Mouse (Mus musculus) E14TG2a.4 (cell line): ENCODE measurements around the gene Rnasek.

Experiments used
- H3K27me3 ChIP-seq: 2 replicates; pipeline ENCODE4 v1.6.1; 2014; ENCODE audit warnings: low read length, control low read depth; ENCODE audit not compliant: insufficient read depth
- H3K36me3 ChIP-seq: 2 replicates; pipeline ENCODE4 v1.6.1; 2014; ENCODE audit warnings: low read length, control low read depth; ENCODE audit not compliant: insufficient read depth
- H3K4me1 ChIP-seq: replicated peaks from 2 replicates; pipeline ENCODE4 v1.6.1; 2014; ENCODE audit warnings: low read depth, low read length, control low read depth
- H3K4me3 ChIP-seq: replicated peaks from 2 replicates; pipeline ENCODE4 v1.5.1; 2014; ENCODE audit warnings: mild to moderate bottlenecking, low read length
- H3K9me3 ChIP-seq: 2 replicates; pipeline ENCODE4 v1.6.1; 2014; ENCODE audit warnings: low read length, control low read depth
- CTCF ChIP-seq: conservative IDR thresholded peaks from 2 replicates; pipeline ENCODE4 v1.5.1; 2014; ENCODE audit warnings: low read length
- NANOG ChIP-seq: IDR thresholded peaks from 2 replicates; pipeline ENCODE4 v1.6.1; 2014; ENCODE audit warnings: borderline replicate concordance, low read length, mixed read lengths
- POU5F1 ChIP-seq: IDR thresholded peaks from 2 replicates; pipeline ENCODE4 v1.6.1; 2014; ENCODE audit warnings: low read length, borderline replicate concordance

The Rnasek gene

DNA sequence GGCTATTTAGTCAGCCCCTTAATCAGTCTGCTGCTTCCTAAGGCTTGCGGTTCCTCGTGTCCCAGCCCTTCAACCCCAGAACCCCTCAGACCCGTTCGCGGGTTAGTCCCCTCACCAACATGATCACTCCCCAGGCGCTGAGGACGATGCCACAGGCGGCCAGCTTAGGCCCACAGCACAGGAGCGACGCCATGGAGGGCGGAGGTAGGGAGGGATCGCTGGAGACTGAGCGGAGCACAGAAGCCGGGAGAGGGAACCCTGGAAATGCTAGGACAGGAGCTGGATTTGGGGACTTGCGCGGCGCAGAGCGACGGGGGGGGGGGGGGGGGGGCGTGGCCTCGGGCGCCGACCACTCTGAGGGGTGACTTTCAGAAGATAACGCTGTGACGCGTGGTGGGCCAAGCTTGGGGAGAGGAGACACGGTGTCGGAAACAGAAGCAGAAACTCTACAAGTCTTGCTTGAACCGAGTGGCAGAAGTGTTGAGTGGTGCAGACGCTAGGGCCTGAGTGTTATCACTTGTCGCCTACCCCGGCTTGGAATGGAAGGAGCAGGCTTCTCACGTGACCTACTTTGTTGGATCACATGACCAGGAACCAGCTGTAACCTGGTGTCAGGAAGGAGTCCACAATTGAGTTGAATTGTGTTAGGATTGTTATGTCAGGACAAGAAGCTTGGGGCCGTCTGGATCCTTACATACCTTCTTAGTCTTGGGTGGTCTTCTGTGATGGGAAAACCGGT, at the start of gene Rnasek, which contains the start of gene Gm21988:
Gene Rnasek (minus strand): TSS at position 302 of the 739 bp plus-strand sequence.
Gene Gm21988 (minus strand): TSS at position 290 of the 739 bp plus-strand sequence.
- Histone ChIP-seq H3K27me3 (no peaks in the 10 kb centered on the region), H3K36me3 (peaks cover 22% of the 10 kb centered on the region)
- TF ChIP-seq POU5F1 (no peak), NANOG (no peak), CTCF (no peak)

DNA sequence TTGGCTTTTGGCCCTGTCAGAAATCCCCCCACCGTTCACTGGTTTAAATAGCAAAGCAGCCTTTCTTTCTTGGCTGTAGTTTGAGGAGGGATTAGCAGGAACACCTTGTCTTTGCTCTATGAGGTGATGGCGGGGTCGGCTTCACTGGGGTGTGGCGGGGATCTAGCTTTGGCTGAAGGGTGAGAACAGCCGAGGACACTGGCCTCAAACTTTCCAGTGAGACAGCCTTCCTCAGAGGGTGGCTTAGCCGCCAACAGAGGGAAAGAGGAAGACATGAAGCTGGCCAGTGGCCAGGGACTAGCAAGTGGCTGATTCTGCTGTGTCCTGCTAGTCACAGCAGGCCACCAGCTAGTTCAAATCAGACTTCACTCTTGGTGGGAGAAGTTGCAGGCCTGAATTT, 49.6 kb upstream of the Rnasek start:
- Histone ChIP-seq H3K9me3 (no peaks in the 10 kb centered on the region), H3K4me1 (peaks cover 22% of the 10 kb centered on the region), H3K36me3 (no peaks in the 10 kb centered on the region), H3K27me3 (no peaks in the 10 kb centered on the region), H3K4me3 (no peak overlapping the region)
- TF ChIP-seq NANOG (no peak), CTCF (no peak), POU5F1 (no peak)

More for the DNA sequence above, at the start of gene Rnasek, which contains the start of gene Gm21988:
- H3K4me1 ChIP-seq = peaks cover 55% of the 10 kb centered on the region
- peak within 1 kb of the TSS; percentile 99 for H3K4me3 ChIP-seq
- H3K9me3 ChIP-seq = no peaks in the 10 kb centered on the region

DNA sequence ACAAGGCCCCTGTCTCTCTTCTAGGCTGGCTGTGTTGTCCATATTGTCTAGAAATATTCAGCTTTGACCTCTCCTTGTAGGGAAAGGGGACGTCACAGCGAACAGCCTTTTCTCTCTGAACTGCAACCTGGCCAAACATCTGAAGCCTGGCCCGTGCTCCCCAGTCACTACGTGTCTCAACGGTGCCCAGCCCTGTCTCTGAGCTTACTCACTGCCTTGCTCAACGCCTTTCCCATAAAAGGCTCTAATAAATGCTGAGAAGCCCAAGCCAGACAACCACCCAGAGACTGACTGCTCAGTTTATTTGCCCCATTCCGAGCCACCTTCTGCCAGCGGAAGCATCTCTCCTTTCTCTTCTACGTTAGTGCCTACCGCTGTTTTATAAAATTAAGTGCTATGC, 48.5 kb upstream of the Rnasek start:
- Histone ChIP-seq H3K4me3 (no peak overlapping the region), H3K36me3 (no peaks in the 10 kb centered on the region), H3K9me3 (no peaks in the 10 kb centered on the region), H3K27me3 (no peaks in the 10 kb centered on the region), H3K4me1 (peaks cover 25% of the 10 kb centered on the region)
- TF ChIP-seq NANOG (no peak), POU5F1 (no peak), CTCF (no peak)

DNA sequence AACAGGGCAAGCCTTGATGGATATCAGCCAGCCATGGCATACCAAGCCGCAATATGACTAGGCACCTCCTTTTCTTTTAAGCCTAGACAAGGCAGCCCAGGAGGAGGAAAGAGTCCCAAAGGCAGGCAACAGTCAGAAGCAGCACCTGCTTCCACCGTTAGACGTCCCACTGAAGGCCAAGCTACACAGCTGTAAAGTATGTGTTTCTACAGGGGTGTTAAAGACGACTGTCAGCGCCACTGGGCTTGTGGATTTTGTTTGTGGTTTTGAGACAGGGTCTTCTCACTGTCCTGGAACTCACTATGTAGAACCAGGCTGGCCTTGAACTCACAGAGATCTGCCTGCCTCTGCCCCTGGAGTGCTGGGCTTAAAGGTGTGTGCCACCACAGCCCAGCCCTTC, 46.0 kb upstream of the Rnasek start:
- TF ChIP-seq POU5F1 = no peak
- TF ChIP-seq CTCF = no peak
- no peak for TF ChIP-seq NANOG
- Histone ChIP-seq H3K4me1 (peaks cover 17% of the 10 kb centered on the region), H3K4me3 (no peak overlapping the region), H3K9me3 (no peaks in the 10 kb centered on the region), H3K36me3 (no peaks in the 10 kb centered on the region), H3K27me3 (no peaks in the 10 kb centered on the region)

DNA sequence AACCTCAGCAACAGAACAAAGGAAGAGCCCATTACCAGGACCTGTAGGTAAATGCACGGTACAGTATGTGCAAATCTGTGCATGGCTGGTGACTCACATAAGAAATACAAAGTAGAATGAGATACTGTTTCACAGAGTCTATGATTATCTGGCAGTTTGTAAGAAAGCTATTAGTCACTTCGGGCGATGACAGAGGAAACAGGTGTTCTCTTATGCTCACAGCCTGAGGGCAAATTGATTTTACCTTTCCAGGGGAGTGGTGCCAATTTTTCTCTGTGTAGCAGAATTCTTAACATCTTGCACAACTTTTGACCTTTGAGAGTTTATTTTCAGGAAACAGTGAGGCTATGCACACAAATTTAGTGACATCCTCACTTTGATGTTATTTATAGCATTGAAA, 45.1 kb upstream of the Rnasek start:
- Histone ChIP-seq H3K36me3 (no peaks in the 10 kb centered on the region), H3K9me3 (no peaks in the 10 kb centered on the region), H3K4me3 (no peak overlapping the region), H3K4me1 (peaks cover 10% of the 10 kb centered on the region), H3K27me3 (no peaks in the 10 kb centered on the region)
- TF ChIP-seq NANOG (no peak), CTCF (no peak), POU5F1 (no peak)

DNA sequence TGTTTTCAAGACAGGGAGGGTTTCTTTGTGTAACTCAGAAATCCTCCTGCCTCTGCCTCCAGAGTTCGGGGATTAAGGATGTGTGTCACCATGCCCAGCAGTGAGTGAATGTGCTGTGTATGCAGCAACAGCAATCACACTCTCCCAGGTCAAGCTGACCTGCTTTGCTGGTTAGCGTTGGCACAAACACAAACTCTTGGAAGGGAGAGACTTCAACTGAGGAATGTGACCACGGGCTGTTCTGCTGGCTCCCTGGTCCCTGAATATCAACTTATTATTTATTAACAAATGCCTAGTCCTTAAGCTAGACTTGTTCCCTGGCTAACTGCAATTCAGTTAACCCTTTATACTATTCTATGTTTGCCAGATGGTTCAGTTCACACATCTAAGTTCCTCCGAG, 44.0 kb upstream of the Rnasek start:
- H3K9me3 ChIP-seq = no peaks in the 10 kb centered on the region

DNA sequence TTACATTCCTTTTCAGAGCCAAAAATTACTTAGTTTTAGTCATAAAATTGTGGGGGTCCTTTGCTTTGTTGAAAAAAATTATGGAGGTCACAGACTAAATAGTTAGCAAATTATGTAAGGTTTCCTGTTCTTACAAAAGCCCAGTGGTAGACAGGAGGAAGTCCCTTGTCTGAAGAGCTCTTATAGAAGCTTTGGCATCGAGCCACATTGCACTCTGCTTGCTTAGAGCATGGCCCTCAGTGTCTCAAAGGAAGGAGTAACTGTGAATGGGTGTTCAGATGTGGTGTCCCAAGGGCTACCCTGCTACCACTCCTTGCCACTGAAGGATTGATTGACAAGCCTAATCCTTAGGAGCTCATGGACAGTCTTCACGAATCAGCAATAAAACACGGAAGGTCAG, 40.8 kb upstream of the Rnasek start:
- TF ChIP-seq POU5F1 = no peak
- no peak overlapping the region for H3K4me3 ChIP-seq
- no peaks in the 10 kb centered on the region for H3K9me3 ChIP-seq
- no peaks in the 10 kb centered on the region for H3K36me3 ChIP-seq
- 0 out of 2 replicates have a peak, but pooled peaks cover 4% of the 10 kb centered on the region for H3K4me1 ChIP-seq
- no peaks in the 10 kb centered on the region for H3K27me3 ChIP-seq

More for the DNA sequence above, 44.0 kb upstream of the Rnasek start:
- H3K4me1 ChIP-seq = 0 out of 2 replicates have a peak, but pooled peaks cover 4% of the 10 kb centered on the region
- H3K4me3 ChIP-seq = no peak overlapping the region
- no peaks in the 10 kb centered on the region for H3K36me3 ChIP-seq
- no peaks in the 10 kb centered on the region for H3K27me3 ChIP-seq
- TF ChIP-seq POU5F1 (no peak), CTCF (no peak), NANOG (no peak)

DNA sequence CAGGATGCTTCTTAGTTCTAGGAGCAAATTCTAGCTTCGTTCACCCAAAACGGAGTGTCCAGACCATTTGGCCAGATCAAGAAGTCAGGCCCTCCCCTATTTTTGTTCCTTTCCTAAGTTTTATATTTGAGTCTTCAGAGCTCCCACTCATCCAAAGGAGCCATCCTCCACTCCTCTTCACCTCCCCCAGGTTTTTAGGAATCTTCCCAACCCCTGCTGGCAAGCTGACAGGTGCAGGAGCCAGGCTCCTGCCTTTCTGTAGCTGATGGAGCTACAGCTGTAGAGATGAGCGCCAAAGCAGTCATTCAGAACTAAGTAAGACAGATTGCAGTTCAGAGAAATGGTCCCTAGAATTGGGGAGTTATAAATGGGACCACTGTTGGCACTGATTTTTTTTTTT, 39.3 kb upstream of the Rnasek start:
- Histone ChIP-seq H3K27me3 (no peaks in the 10 kb centered on the region), H3K9me3 (no peaks in the 10 kb centered on the region), H3K4me1 (peaks cover 4% of the 10 kb centered on the region), H3K36me3 (no peaks in the 10 kb centered on the region), H3K4me3 (no peak overlapping the region)
- TF ChIP-seq POU5F1 (no peak), CTCF (no peak), NANOG (no peak)

DNA sequence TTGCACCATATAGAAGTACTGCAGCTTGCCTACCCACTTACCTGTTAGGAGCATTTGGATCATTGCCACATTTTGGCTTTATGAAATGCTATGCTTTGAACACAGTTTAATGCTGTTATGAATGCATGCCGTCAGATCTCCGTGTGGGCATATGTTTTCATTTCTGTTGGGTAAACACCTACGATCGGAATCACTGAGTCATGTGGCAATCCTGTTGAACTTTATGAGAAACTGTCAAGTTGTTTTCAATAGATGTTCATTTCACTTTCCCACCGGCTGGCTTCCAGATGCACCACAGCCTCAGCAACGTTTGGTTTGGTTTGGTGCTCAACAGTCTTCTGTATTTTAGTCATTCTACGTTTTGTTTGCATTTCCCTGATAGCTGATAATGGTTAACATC, 32.0 kb upstream of the Rnasek start:
- TF ChIP-seq NANOG = no peak
- no peak for TF ChIP-seq POU5F1
- TF ChIP-seq CTCF = no peak
- Histone ChIP-seq H3K27me3 (no peaks in the 10 kb centered on the region; the same call in 1 of the 2 replicates), H3K4me3 (no peak overlapping the region), H3K4me1 (peaks cover 6% of the 10 kb centered on the region), H3K36me3 (no peaks in the 10 kb centered on the region), H3K9me3 (no peaks in the 10 kb centered on the region)
